Mouse (Mus musculus): Measurements from ENCODE around the gene Zfp219.

DNA sequence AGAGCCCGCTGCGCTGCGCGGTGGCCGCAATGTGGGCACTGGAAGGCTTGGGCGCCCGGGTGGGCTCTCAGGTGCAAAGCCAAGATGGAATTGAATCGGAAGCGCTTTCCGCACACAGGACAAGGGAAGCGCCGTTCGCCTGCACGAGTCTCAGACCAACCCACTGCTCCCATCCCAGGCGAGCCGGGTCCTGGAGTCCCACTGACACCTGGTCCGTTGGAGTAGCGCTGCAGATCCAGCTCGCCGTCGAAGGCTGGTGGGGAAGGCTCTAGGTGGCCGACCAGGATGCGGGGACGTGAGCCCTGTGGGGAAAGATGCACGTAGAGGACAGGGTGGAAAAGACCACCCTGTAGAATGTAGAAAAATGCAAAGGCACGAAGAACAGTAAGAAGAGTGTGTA is 11.2 kb downstream of the Zfp219 start:
- no peak for TF ChIP-seq POLR2A (IDR thresholded peaks at IDR 0.05; ENCODE audit: low read depth, low read length)
- TF ChIP-seq CTCF (IDR thresholded peaks at IDR 0.05; ENCODE audit: borderline replicate concordance, insufficient read depth, low read length), result no peak
